Mouse (Mus musculus) myocyte (in vitro differentiated cells): Measurements from ENCODE around the gene Zfp354b.

Experiments
- MAX ChIP-seq: IDR thresholded peaks from one replicate; pipeline ENCODE4 v1.6.1; 2011; ENCODE audit warnings: low read depth, mild to moderate bottlenecking, control low read depth
- POLR2A ChIP-seq: IDR thresholded peaks from one replicate; pipeline ENCODE4 v1.6.1; 2011; ENCODE audit warnings: low read depth, mild to moderate bottlenecking, control low read depth, moderate library complexity; ENCODE audit not compliant: insufficient read length

GRCm38 (mm10) chr11:50897359-50897758 is 34.1 kb downstream of the Zfp354b start:
- TF ChIP-seq MAX (no peak), POLR2A (no peak)
